Mouse (Mus musculus): Measurements from ENCODE around the gene Mib2. TPM values are rescaled to one million over a fixed set of nuclear protein-coding genes. Genes with fewer than 3 reads are reported as not detected.

Gene Mib2
- total RNA-seq (2012; rRNA removed) (24.8 and 66.5 TPM in 2 replicates), total RNA-seq (2014; rRNA removed) (17.6 and 19.0 TPM in 2 replicates), polyA plus RNA-seq (2012; ENCODE audit: insufficient read length, low read depth) (23.6 and 25.5 TPM in 2 replicates)

- Histone ChIP-seq H3K4me2 (ENCODE audit: insufficient read depth, low read depth, poor library complexity, severe bottlenecking) (peak within 1 kb of the TSS; percentile 97), H3K9ac (ENCODE audit: insufficient read depth, low read depth) (peak within 1 kb of the TSS; percentile 67), H3K27ac (ENCODE audit: insufficient read depth, low read depth) (peak within 1 kb of the TSS; percentile 42; the same call in 1 of the 2 replicates), H3K79me2 (replicated peaks; ENCODE audit: control insufficient read depth, extremely low read depth, insufficient read depth, poor library complexity, severe bottlenecking) (no peaks in the 10 kb centered on the region), H3K4me3 (replicated peaks in 1 of 3; ENCODE audit: low read depth in 2 of 3, low read length in 2 of 3, poor library complexity in 1 of 3) (peak within 1 kb of the TSS; percentile 85 to 94 (median 93)), H3K9me3 (replicated peaks; ENCODE audit: low read length) (no peaks in the 10 kb centered on the region), H3K4me1 (ENCODE audit: control insufficient read depth in 1 of 2, insufficient read depth in 2 of 2) (peaks cover 3 to 25% of the 10 kb centered on the region in 2 experiments), H3K27me3 (replicated peaks) (no peaks in the 10 kb centered on the region), H3K36me3 (replicated peaks in 1 of 2; ENCODE audit: control insufficient read depth in 1 of 2, insufficient read depth in 1 of 2, low read length in 1 of 2) (peaks cover 23 to 34% of the 10 kb centered on the region in 2 experiments)
- DNase-seq (ENCODE audit: extremely low read depth) = peak; percentile 95
- dilution Hi-C loops (cut with MboI; ENCODE audit: extremely low pct_ligation_motif_present, extremely low pct_unique_long_range_greater_than_20kb, low sequenced_read_pairs) = no loop called here
- in situ Hi-C loops (cut with MboI; ENCODE audit: low pct_ligation_motif_present, low pct_unique_long_range_greater_than_20kb, low sequenced_read_pairs) = no loop called here
- TF ChIP-seq RCOR1 (conservative IDR thresholded peaks at IDR 0.05; ENCODE audit: low read depth, low read length) (no peak), KAT2A (IDR thresholded peaks at IDR 0.05; ENCODE audit: insufficient replicate concordance, low read length) (peak; percentile 85; the same call in 1 of the 2 replicates), SMC3 (IDR thresholded peaks at IDR 0.05; ENCODE audit: low read depth, low read length) (no peak), USF2 (conservative IDR thresholded peaks at IDR 0.05; ENCODE audit: low read depth, low read length) (no peak), MAZ (IDR thresholded peaks at IDR 0.05; ENCODE audit: low read depth, low read length) (0 out of 2 replicates have a peak, but pooled peaks have one; percentile 31), TCF12 (IDR thresholded peaks at IDR 0.05; ENCODE audit: low read depth, low read length) (peak; percentile 27; the same call in 1 of the 2 replicates), HCFC1 (IDR thresholded peaks at IDR 0.05; ENCODE audit: low read depth, low read length) (peak; percentile 93), RAD21 (IDR thresholded peaks at IDR 0.05; ENCODE audit: low read depth, low read length) (no peak), GABPA (IDR thresholded peaks at IDR 0.05; ENCODE audit: insufficient replicate concordance, low read depth, low read length) (no peak), MAX (IDR thresholded peaks at IDR 0.05; ENCODE audit: low read length) (no peak), MAFK (IDR thresholded peaks at IDR 0.05; ENCODE audit: insufficient replicate concordance, low read length) (no peak), UBTF (IDR thresholded peaks at IDR 0.05; ENCODE audit: low read depth, low read length) (no peak), ZMIZ1 (IDR thresholded peaks at IDR 0.05; ENCODE audit: low read depth, low read length) (no peak), CHD1 (IDR thresholded peaks at IDR 0.05; ENCODE audit: low read depth, low read length) (no peak), CHD2 (IDR thresholded peaks at IDR 0.05; ENCODE audit: low read length) (peak; percentile 66; the same call in 1 of the 2 replicates), MXI1 (IDR thresholded peaks at IDR 0.05; ENCODE audit: low read depth, low read length) (peak; percentile 97), EP300 (IDR thresholded peaks at IDR 0.05; ENCODE audit: low read length) (no peak), ETS1 (conservative IDR thresholded peaks at IDR 0.05; ENCODE audit: low read depth, low read length) (peak; percentile 32; the same call in 1 of the 2 replicates), CTCF (conservative IDR thresholded peaks at IDR 0.05 in 1 of 2, IDR thresholded peaks at IDR 0.05 in 1 of 2; ENCODE audit: low read depth in 2 of 2, low read length in 2 of 2) (no peak), USF1 (IDR thresholded peaks at IDR 0.05; ENCODE audit: low read depth, low read length) (peak; percentile 34; the same call in 1 of the 2 replicates), ZNF384 (IDR thresholded peaks at IDR 0.05; ENCODE audit: low read depth, low read length) (no peak), MEF2A (IDR thresholded peaks at IDR 0.05; ENCODE audit: borderline replicate concordance, low read depth, low read length) (no peak; the same call in 1 of the 2 replicates), POLR2AphosphoS2 (IDR thresholded peaks at IDR 0.05; ENCODE audit: low read depth, low read length) (no peak), JUND (conservative IDR thresholded peaks at IDR 0.05; ENCODE audit: low read depth, low read length) (no peak), POLR2A (IDR thresholded peaks at IDR 0.05; ENCODE audit: low read depth, low read length) (peak; percentile 51; the same call in 1 of the 2 replicates), MYC (IDR thresholded peaks at IDR 0.05; ENCODE audit: low read depth, low read length) (no peak), E2F4 (IDR thresholded peaks at IDR 0.05; ENCODE audit: insufficient replicate concordance, low read depth, low read length) (no peak), BHLHE40 (IDR thresholded peaks at IDR 0.05; ENCODE audit: low read depth, low read length) (peak; percentile 46; the same call in 1 of the 2 replicates), IRF4 (IDR thresholded peaks at IDR 0.05; ENCODE audit: low read depth, low read length) (peak; percentile 85), SIN3A (IDR thresholded peaks at IDR 0.05; ENCODE audit: low read length) (peak; percentile 98), PAX5 (IDR thresholded peaks at IDR 0.05; ENCODE audit: low read length) (no peak), TBP (conservative IDR thresholded peaks at IDR 0.05; ENCODE audit: low read depth, low read length) (no peak), ZC3H11A (IDR thresholded peaks at IDR 0.05; ENCODE audit: low read depth, low read length) (no peak), ZKSCAN1 (IDR thresholded peaks at IDR 0.05; ENCODE audit: borderline replicate concordance, low read depth, low read length) (no peak), NELFE (IDR thresholded peaks at IDR 0.05; ENCODE audit: low read depth, low read length) (no peak), ELF1 (IDR thresholded peaks at IDR 0.05; ENCODE audit: low read depth, low read length) (peak; percentile 100), NRF1 (IDR thresholded peaks at IDR 0.05; ENCODE audit: low read depth, low read length) (peak; percentile 87)
Observed at GRCm38 (mm10) chr4:155668689-155669597, at the start of gene Mib2. Mib2 (minus strand) TSS chr4:155669198.

Data from CH12.LX (cell line).